13 mouse cellular contexts compared by ENCODE assay signal in the genomic region with DNA sequence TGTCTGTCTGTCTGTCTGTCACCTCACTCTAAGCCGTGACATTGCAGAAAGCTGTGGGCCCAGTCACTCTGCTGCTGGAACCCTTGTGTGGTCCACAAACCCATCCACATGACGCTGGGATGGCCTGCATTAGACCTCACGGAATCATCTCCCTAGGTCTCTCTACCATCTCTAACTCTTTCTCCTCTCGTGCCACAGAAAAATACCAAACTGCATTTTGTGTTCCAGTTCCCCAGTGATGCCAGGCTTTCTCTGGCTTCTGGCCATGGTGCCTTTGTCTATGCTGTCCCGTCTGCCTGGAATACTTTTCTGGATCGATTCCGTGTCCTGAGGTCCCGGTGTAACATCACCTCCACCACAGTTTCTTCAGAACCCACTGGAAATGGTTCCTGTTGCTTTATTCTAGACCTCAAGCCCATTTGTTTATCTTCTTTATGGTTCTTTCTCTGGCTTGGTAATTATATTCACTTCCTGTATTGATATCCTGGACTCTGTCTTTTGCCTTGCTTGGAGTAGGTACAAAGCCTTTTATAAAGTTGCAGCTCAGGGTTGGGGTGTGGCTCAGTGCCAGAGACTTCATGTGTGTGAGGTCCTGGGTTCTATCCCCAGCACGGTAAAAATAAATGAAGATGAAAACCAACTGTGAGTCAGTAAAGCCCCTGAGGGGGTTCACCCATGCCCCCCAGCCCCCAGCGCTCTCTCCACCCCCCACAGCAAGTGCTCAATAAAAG. TPM values are rescaled to one million over a fixed set of nuclear protein-coding genes. Genes with fewer than 3 reads are reported as not detected.
DNase-seq lines count a peak whose midpoint lies in the region; ATAC-seq and TF ChIP-seq lines count a peak whose summit lies in the region.
"Had no signal": no experiment of that assay in that cellular context is flagged by ENCODE, and none has a peak within 500 bp of the region (broad histone marks: within the 10 kb centered on the region; RNA-seq: fewer than 3 reads in every experiment).

No protein-coding gene starts in this region.

- H3K9me3 ChIP-seq in hindbrain, embryonic 13.5 days: no peaks in the 10 kb centered on the region
- no peaks in the 10 kb centered on the region for H3K9me3 ChIP-seq in hindbrain, postnatal 0 days (ENCODE audit: low read length)
- no peaks in the 10 kb centered on the region for H3K9me3 ChIP-seq in midbrain, embryonic 11.5 days (ENCODE audit: control insufficient read depth, low read length)
- H3K9me3 ChIP-seq in midbrain, embryonic 14.5 days (ENCODE audit: control insufficient read depth, low read length): no peaks in the 10 kb centered on the region
- H3K9me3 ChIP-seq in embryonic facial prominence, embryonic 15.5 days (replicated peaks): no peaks in the 10 kb centered on the region
- no peaks in the 10 kb centered on the region for H3K9me3 ChIP-seq in stomach, embryonic 14.5 days (ENCODE audit: control insufficient read depth, low read depth, low read length)
- H3K9me3 ChIP-seq: embryonic facial prominence, embryonic 12.5 days had no signal

- no peak for TF ChIP-seq CTCF in hindbrain, postnatal 0 days (IDR thresholded peaks at IDR 0.05; ENCODE audit: low read depth)

- peaks cover 20% of the 10 kb centered on the region for H3K36me3 ChIP-seq in hindbrain, embryonic 13.5 days
- H3K36me3 ChIP-seq in hindbrain, postnatal 0 days (ENCODE audit: insufficient read depth, low read length): no peaks in the 10 kb centered on the region
- peaks cover 7% of the 10 kb centered on the region; the same call in 1 of the 2 replicates for H3K36me3 ChIP-seq in midbrain, embryonic 11.5 days (ENCODE audit: control insufficient read depth, insufficient read depth, low read length)
- H3K36me3 ChIP-seq in midbrain, embryonic 14.5 days (ENCODE audit: control insufficient read depth, insufficient read depth, low read length): 0 out of 2 replicates have a peak, but pooled peaks cover 4% of the 10 kb centered on the region
- peaks cover 15% of the 10 kb centered on the region for H3K36me3 ChIP-seq in embryonic facial prominence, embryonic 15.5 days
- peaks cover 17% of the 10 kb centered on the region for H3K36me3 ChIP-seq in stomach, embryonic 14.5 days (ENCODE audit: control insufficient read depth, insufficient read depth, low read length)

- 55% methylated on average over 10 of the region's 10 CpGs for WGBS in hindbrain, embryonic 13.5 days
- 42% methylated on average over 10 of the region's 10 CpGs for WGBS in hindbrain, postnatal 0 days
- WGBS in midbrain, embryonic 11.5 days: 78% methylated on average over 10 of the region's 10 CpGs
- 66% methylated on average over 10 of the region's 10 CpGs for WGBS in midbrain, embryonic 14.5 days
- WGBS in embryonic facial prominence, embryonic 15.5 days: 53% methylated on average over 10 of the region's 10 CpGs
- WGBS in stomach, embryonic 14.5 days: 56% methylated on average over 10 of the region's 10 CpGs

- no peak for ATAC-seq in hindbrain, embryonic 13.5 days (ENCODE audit: low FRiP score)
- ATAC-seq in hindbrain, postnatal 0 days: no peak
- ATAC-seq in midbrain, embryonic 11.5 days (ENCODE audit: low FRiP score): no peak
- ATAC-seq in midbrain, embryonic 14.5 days (ENCODE audit: low FRiP score, low TSS enrichment): no peak
- ATAC-seq in embryonic facial prominence, embryonic 15.5 days (ENCODE audit: insufficient number of reproducible peaks, low FRiP score, low TSS enrichment, low read depth): no peak
- no peak for ATAC-seq in stomach, embryonic 14.5 days (ENCODE audit: insufficient number of reproducible peaks, insufficient read depth, low FRiP score, low read depth)

- H3K27me3 ChIP-seq in hindbrain, embryonic 13.5 days: peaks cover 27% of the 10 kb centered on the region
- H3K27me3 ChIP-seq in hindbrain, postnatal 0 days (ENCODE audit: insufficient read depth, low read length): no peaks in the 10 kb centered on the region
- no peaks in the 10 kb centered on the region; the same call in 1 of the 2 replicates for H3K27me3 ChIP-seq in midbrain, embryonic 11.5 days (ENCODE audit: control insufficient read depth, insufficient read depth, low read length)
- H3K27me3 ChIP-seq in midbrain, embryonic 14.5 days (ENCODE audit: control insufficient read depth, insufficient read depth, low read length): 0 out of 2 replicates have a peak, but pooled peaks cover 3% of the 10 kb centered on the region
- no peaks in the 10 kb centered on the region for H3K27me3 ChIP-seq in embryonic facial prominence, embryonic 15.5 days
- no peaks in the 10 kb centered on the region for H3K27me3 ChIP-seq in stomach, embryonic 14.5 days (ENCODE audit: control insufficient read depth, insufficient read depth, low read length)
- H3K27me3 ChIP-seq: embryonic facial prominence, embryonic 12.5 days had no signal

- no peak overlapping the region for H3K4me2 ChIP-seq in hindbrain, embryonic 13.5 days
- no peak overlapping the region for H3K4me2 ChIP-seq in hindbrain, postnatal 0 days (ENCODE audit: low read depth, low read length)
- no peak overlapping the region for H3K4me2 ChIP-seq in midbrain, embryonic 11.5 days
- no peak overlapping the region for H3K4me2 ChIP-seq in midbrain, embryonic 14.5 days (ENCODE audit: low read length)
- no peak overlapping the region for H3K4me2 ChIP-seq in embryonic facial prominence, embryonic 15.5 days (replicated peaks)
- peak overlapping the region; percentile 25; the same call in 1 of the 2 replicates for H3K4me2 ChIP-seq in stomach, embryonic 14.5 days (replicated peaks; ENCODE audit: low read depth, low read length)
- H3K4me2 ChIP-seq: embryonic facial prominence, embryonic 12.5 days; hindbrain, embryonic 14.5 days had no signal

- peaks cover 27% of the 10 kb centered on the region for H3K4me1 ChIP-seq in hindbrain, embryonic 13.5 days (replicated peaks)
- H3K4me1 ChIP-seq in hindbrain, postnatal 0 days (ENCODE audit: insufficient read depth, low read length): no peaks in the 10 kb centered on the region
- H3K4me1 ChIP-seq in midbrain, embryonic 11.5 days (ENCODE audit: control insufficient read depth, insufficient read depth, low read length): peaks cover 4% of the 10 kb centered on the region; the same call in 1 of the 2 replicates
- 0 out of 2 replicates have a peak, but pooled peaks cover 6% of the 10 kb centered on the region for H3K4me1 ChIP-seq in midbrain, embryonic 14.5 days (ENCODE audit: control insufficient read depth, insufficient read depth, low read length)
- peaks cover 43% of the 10 kb centered on the region for H3K4me1 ChIP-seq in embryonic facial prominence, embryonic 15.5 days
- H3K4me1 ChIP-seq in stomach, embryonic 14.5 days (ENCODE audit: control insufficient read depth, insufficient read depth, low read length): peaks cover 26% of the 10 kb centered on the region

- no peak for DNase-seq in hindbrain, postnatal 0 days (ENCODE audit: low spot score)
- DNase-seq in midbrain, embryonic 11.5 days (ENCODE audit: low spot score, missing footprints): peak; percentile 72
- DNase-seq in midbrain, embryonic 14.5 days: no peak
- no peak for DNase-seq in cerebellum, postnatal 36 days
- DNase-seq: cerebellum, adult 2 months; lung, postnatal 10 days; right cerebral cortex, postnatal 4 days had no signal

- H3K9ac ChIP-seq in hindbrain, embryonic 13.5 days: 0 out of 2 replicates have a peak overlapping the region, but pooled peaks have one; percentile 13
- H3K9ac ChIP-seq in hindbrain, postnatal 0 days (replicated peaks; ENCODE audit: low read length): no peak overlapping the region
- no peak overlapping the region for H3K9ac ChIP-seq in midbrain, embryonic 11.5 days (ENCODE audit: low read length)
- no peak overlapping the region for H3K9ac ChIP-seq in midbrain, embryonic 14.5 days (replicated peaks; ENCODE audit: low read length)
- H3K9ac ChIP-seq in embryonic facial prominence, embryonic 15.5 days: no peak overlapping the region
- no peak overlapping the region; the same call in 1 of the 2 replicates for H3K9ac ChIP-seq in stomach, embryonic 14.5 days (replicated peaks; ENCODE audit: low read depth, low read length)
- H3K9ac ChIP-seq: embryonic facial prominence, embryonic 12.5 days; hindbrain, embryonic 14.5 days had no signal

- H3K27ac ChIP-seq in hindbrain, embryonic 13.5 days: no peak overlapping the region
- H3K27ac ChIP-seq in hindbrain, postnatal 0 days: no peak overlapping the region
- H3K27ac ChIP-seq in midbrain, embryonic 11.5 days (ENCODE audit: low read depth, low read length): no peak overlapping the region
- H3K27ac ChIP-seq in midbrain, embryonic 14.5 days (replicated peaks; ENCODE audit: low read depth, low read length): no peak overlapping the region
- H3K27ac ChIP-seq in embryonic facial prominence, embryonic 15.5 days (replicated peaks): peak overlapping the region; percentile 65
- H3K27ac ChIP-seq in stomach, embryonic 14.5 days (ENCODE audit: low read length): peak overlapping the region; percentile 91
- H3K27ac ChIP-seq: embryonic facial prominence, embryonic 12.5 days; heart, adult 2 months; hindbrain, embryonic 14.5 days had no signal

- no peak overlapping the region for H3K4me3 ChIP-seq in hindbrain, embryonic 13.5 days
- no peak overlapping the region for H3K4me3 ChIP-seq in hindbrain, postnatal 0 days (ENCODE audit: low read length)
- H3K4me3 ChIP-seq in midbrain, embryonic 11.5 days (ENCODE audit: low read depth, low read length): no peak overlapping the region
- H3K4me3 ChIP-seq in midbrain, embryonic 14.5 days (replicated peaks; ENCODE audit: low read depth, low read length): no peak overlapping the region
- no peak overlapping the region for H3K4me3 ChIP-seq in embryonic facial prominence, embryonic 15.5 days (replicated peaks)
- H3K4me3 ChIP-seq in stomach, embryonic 14.5 days (ENCODE audit: low read depth, low read length): no peak overlapping the region
- H3K4me3 ChIP-seq: embryonic facial prominence, embryonic 12.5 days; heart, adult 2 months had no signal

RNA-seq across cellular contexts. Expression of gene Grasp, which starts 10.8 kb away (rescaled TPM):
- 1.7 and 1.8 TPM in 2 replicates for polyA plus RNA-seq in hindbrain, embryonic 13.5 days (2015; fragmentation: Nextera tagmentation; extraction: Ambion mirVana)
- total RNA-seq in hindbrain, postnatal 0 days (2014; rRNA removed): 6.7 and 8.7 TPM in 2 replicates
- polyA plus RNA-seq in hindbrain, postnatal 0 days (2015; fragmentation: Nextera tagmentation; extraction: Ambion mirVana): 1.5 and 1.6 TPM in 2 replicates
- 3.6 and 4.5 TPM in 2 replicates for polyA plus RNA-seq in midbrain, embryonic 11.5 days (2014; fragmentation: Nextera tagmentation; extraction: Ambion mirVana)
- polyA plus RNA-seq in midbrain, embryonic 14.5 days (2014; fragmentation: Nextera tagmentation; extraction: Ambion mirVana): 0.93 and 0.97 TPM in 2 replicates
- polyA plus RNA-seq in embryonic facial prominence, embryonic 15.5 days (2015; fragmentation: Nextera tagmentation; extraction: Ambion mirVana): 11.4 and 15.1 TPM in 2 replicates
- 6.4 and 7.2 TPM in 2 replicates for polyA plus RNA-seq in stomach, embryonic 14.5 days (2014; fragmentation: Nextera tagmentation; extraction: Ambion mirVana)

RNA-seq across cellular contexts. Expression of gene Nr4a1, which starts 19.3 kb away (rescaled TPM):
- polyA plus RNA-seq in hindbrain, embryonic 13.5 days (2015; fragmentation: Nextera tagmentation; extraction: Ambion mirVana): 4.9 and 5.0 TPM in 2 replicates
- 9.3 and 10.3 TPM in 2 replicates for total RNA-seq in hindbrain, postnatal 0 days (2014; rRNA removed)
- 5.3 and 6.5 TPM in 2 replicates for polyA plus RNA-seq in hindbrain, postnatal 0 days (2015; fragmentation: Nextera tagmentation; extraction: Ambion mirVana)
- polyA plus RNA-seq in midbrain, embryonic 11.5 days (2014; fragmentation: Nextera tagmentation; extraction: Ambion mirVana): 1.3 TPM in 2 replicates
- polyA plus RNA-seq in midbrain, embryonic 14.5 days (2014; fragmentation: Nextera tagmentation; extraction: Ambion mirVana): 2.9 and 3.5 TPM in 2 replicates
- 16.0 and 16.4 TPM in 2 replicates for polyA plus RNA-seq in embryonic facial prominence, embryonic 15.5 days (2015; fragmentation: Nextera tagmentation; extraction: Ambion mirVana)
- 10.1 and 12.1 TPM in 2 replicates for polyA plus RNA-seq in stomach, embryonic 14.5 days (2014; fragmentation: Nextera tagmentation; extraction: Ambion mirVana)

RNA-seq across cellular contexts. Expression of gene Atg101, which starts 49.3 kb away (rescaled TPM):
- polyA plus RNA-seq in hindbrain, embryonic 13.5 days (2015; fragmentation: Nextera tagmentation; extraction: Ambion mirVana): 82.9 and 84.6 TPM in 2 replicates
- 44.1 and 52.3 TPM in 2 replicates for total RNA-seq in hindbrain, postnatal 0 days (2014; rRNA removed)
- 69.1 and 75.3 TPM in 2 replicates for polyA plus RNA-seq in hindbrain, postnatal 0 days (2015; fragmentation: Nextera tagmentation; extraction: Ambion mirVana)
- 57.9 and 67.4 TPM in 2 replicates for polyA plus RNA-seq in midbrain, embryonic 11.5 days (2014; fragmentation: Nextera tagmentation; extraction: Ambion mirVana)
- 61.2 and 87.4 TPM in 2 replicates for polyA plus RNA-seq in midbrain, embryonic 14.5 days (2014; fragmentation: Nextera tagmentation; extraction: Ambion mirVana)
- polyA plus RNA-seq in embryonic facial prominence, embryonic 15.5 days (2015; fragmentation: Nextera tagmentation; extraction: Ambion mirVana): 69.9 and 71.9 TPM in 2 replicates
- 63.5 and 64.1 TPM in 2 replicates for polyA plus RNA-seq in stomach, embryonic 14.5 days (2014; fragmentation: Nextera tagmentation; extraction: Ambion mirVana)

RNA-seq across cellular contexts. Expression of gene 6030408B16Rik, which starts 58.2 kb away (rescaled TPM):
- polyA plus RNA-seq in hindbrain, embryonic 13.5 days (2015; fragmentation: Nextera tagmentation; extraction: Ambion mirVana): 0.56 and 0.66 TPM in 2 replicates
- total RNA-seq in hindbrain, postnatal 0 days (2014; rRNA removed): not detected in 2 replicates
- polyA plus RNA-seq in hindbrain, postnatal 0 days (2015; fragmentation: Nextera tagmentation; extraction: Ambion mirVana): 0.15 and 0.30 TPM in 2 replicates
- polyA plus RNA-seq in midbrain, embryonic 11.5 days (2014; fragmentation: Nextera tagmentation; extraction: Ambion mirVana): 0.33 TPM in 1 of 2 replicates, not detected in the other
- 0.30 and 0.51 TPM in 2 replicates for polyA plus RNA-seq in midbrain, embryonic 14.5 days (2014; fragmentation: Nextera tagmentation; extraction: Ambion mirVana)
- 1.3 and 1.5 TPM in 2 replicates for polyA plus RNA-seq in embryonic facial prominence, embryonic 15.5 days (2015; fragmentation: Nextera tagmentation; extraction: Ambion mirVana)
- polyA plus RNA-seq in stomach, embryonic 14.5 days (2014; fragmentation: Nextera tagmentation; extraction: Ambion mirVana): 20.1 and 25.0 TPM in 2 replicates

Comparison
In these comparisons a context has a peak if more than half of its experiments do, and no peak if none do; other contexts are left out.
1. H3K27ac ChIP-seq: peak in embryonic facial prominence, embryonic 15.5 days (single experiment) and stomach, embryonic 14.5 days (single experiment); none in hindbrain, embryonic 13.5 days (single experiment), hindbrain, postnatal 0 days (single experiment), midbrain, embryonic 11.5 days (single experiment) and midbrain, embryonic 14.5 days (single experiment).